In the genomic region with DNA sequence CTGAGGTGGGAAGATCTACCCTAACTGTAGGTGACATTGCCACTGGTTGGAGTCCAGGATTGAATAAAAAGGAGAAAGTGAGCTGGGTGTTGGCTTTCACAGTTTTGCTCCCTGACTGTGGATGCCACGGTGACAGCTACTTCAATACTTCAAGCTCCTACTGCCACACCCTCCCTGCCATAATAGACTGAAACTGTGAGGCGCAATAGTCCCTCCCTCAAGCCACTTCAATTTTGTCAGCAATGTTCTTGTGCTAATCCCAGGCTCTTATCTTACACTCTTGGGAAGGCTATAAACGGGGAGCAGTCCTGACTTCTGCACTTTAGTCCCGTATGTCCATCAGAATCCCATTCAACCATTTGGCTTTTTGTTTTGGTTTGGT, we compare ENCODE assay signal across 18 mouse cellular contexts. TPM values are rescaled to one million over a fixed set of nuclear protein-coding genes. Genes with fewer than 3 reads are reported as not detected.
DNase-seq lines count a peak whose midpoint lies in the region; ATAC-seq and TF ChIP-seq lines count a peak whose summit lies in the region.
"Had no signal": no experiment of that assay in that cellular context is flagged by ENCODE, and none has a peak within 500 bp of the region (broad histone marks: within the 10 kb centered on the region; RNA-seq: fewer than 3 reads in every experiment).

No protein-coding gene starts in this region.

- TF ChIP-seq POLR2A in kidney, adult 2 months (IDR thresholded peaks at IDR 0.05; ENCODE audit: low read depth, low read length): no peak
- TF ChIP-seq POLR2A in MEL (IDR thresholded peaks at IDR 0.05; ENCODE audit: control insufficient read depth in 1 of 2, insufficient read depth in 1 of 2, low read depth in 1 of 2, low read length in 2 of 2, poor library complexity in 1 of 2): no peak

- H3K4me3 ChIP-seq in kidney, adult 2 months (ENCODE audit: insufficient read depth, low read depth, low read length): no peak overlapping the region
- H3K4me3 ChIP-seq in kidney, embryonic 14.5 days (ENCODE audit: low read length): no peak overlapping the region
- no peak overlapping the region for H3K4me3 ChIP-seq in MEL (ENCODE audit: control insufficient read depth in 1 of 2, insufficient read depth in 1 of 2, low read depth in 2 of 2, low read length in 2 of 2)
- H3K4me3 ChIP-seq in lung, postnatal 0 days (ENCODE audit: low read depth, low read length): no peak overlapping the region
- H3K4me3 ChIP-seq: embryonic facial prominence, embryonic 12.5 days; forebrain, embryonic 15.5 days; hindbrain, embryonic 15.5 days; limb, embryonic 15.5 days; neural tube, embryonic 12.5 days had no signal

- DNase-seq in kidney, adult 2 months: no peak
- DNase-seq in 3T3-L1 (ENCODE audit: low read depth, low spot score): peak; percentile 32
- DNase-seq in MEL (ENCODE audit: low read depth, low spot score): no peak
- peak; percentile 74 for DNase-seq in lung, postnatal 0 days (ENCODE audit: low spot score)
- no peak for DNase-seq in ovary, postnatal 10 days (ENCODE audit: low spot score)
- no peak for DNase-seq in layer of hippocampus, postnatal 14 days (ENCODE audit: low spot score in 2 of 2)
- DNase-seq: adrenal gland, adult 8-10 months; cerebellum, adult 11 months; layer of hippocampus, adult 9-11 months; right cerebral cortex, postnatal 14 days; thymus, postnatal 36 days had no signal

- peaks cover 5% of the 10 kb centered on the region for H3K79me2 ChIP-seq in MEL (ENCODE audit: control insufficient read depth, insufficient read depth, low read length, poor library complexity)

- H3K4me1 ChIP-seq in kidney, adult 2 months (ENCODE audit: control insufficient read depth, insufficient read depth, low read length): peaks cover 8% of the 10 kb centered on the region; the same call in 1 of the 2 replicates
- 0 out of 2 replicates have a peak, but pooled peaks cover 7% of the 10 kb centered on the region for H3K4me1 ChIP-seq in kidney, embryonic 14.5 days (ENCODE audit: control insufficient read depth, insufficient read depth, low read length)
- peaks cover 11 to 32% of the 10 kb centered on the region in 2 experiments for H3K4me1 ChIP-seq in MEL (ENCODE audit: control insufficient read depth in 1 of 2, insufficient read depth in 2 of 2, low read length in 2 of 2)
- H3K4me1 ChIP-seq in lung, postnatal 0 days (ENCODE audit: insufficient read depth, low read depth, low read length): peaks cover 2% of the 10 kb centered on the region; the same call in 1 of the 2 replicates

- H3K27me3 ChIP-seq in kidney, adult 2 months (replicated peaks; ENCODE audit: control insufficient read depth, insufficient read depth, low read length): no peaks in the 10 kb centered on the region
- H3K27me3 ChIP-seq in kidney, embryonic 14.5 days (ENCODE audit: control insufficient read depth, insufficient read depth, low read length): no peaks in the 10 kb centered on the region
- H3K27me3 ChIP-seq in MEL (ENCODE audit: control insufficient read depth in 1 of 2, insufficient read depth in 2 of 2, low read length in 2 of 2): no peaks in the 10 kb centered on the region
- H3K27me3 ChIP-seq in lung, postnatal 0 days (replicated peaks; ENCODE audit: insufficient read depth, low read length): no peaks in the 10 kb centered on the region
- H3K27me3 ChIP-seq: embryonic facial prominence, embryonic 12.5 days; forebrain, embryonic 15.5 days; hindbrain, embryonic 15.5 days; limb, embryonic 15.5 days; neural tube, embryonic 12.5 days had no signal

- no peak for ATAC-seq in kidney, embryonic 14.5 days (ENCODE audit: low FRiP score, low TSS enrichment)
- ATAC-seq in lung, postnatal 0 days: peak; percentile 77
- ATAC-seq in megakaryocyte progenitor cell, adult 5-6 weeks (replicated peaks; ENCODE audit: poor library complexity): no peak
- ATAC-seq: forebrain, embryonic 15.5 days had no signal

- no peak for TF ChIP-seq RAD21 in MEL (IDR thresholded peaks at IDR 0.05; ENCODE audit: low read depth, low read length)

- no peaks in the 10 kb centered on the region for H3K9me3 ChIP-seq in kidney, embryonic 14.5 days (ENCODE audit: control insufficient read depth, low read length)
- H3K9me3 ChIP-seq in MEL (replicated peaks; ENCODE audit: insufficient read depth, low read length): no peaks in the 10 kb centered on the region
- H3K9me3 ChIP-seq in lung, postnatal 0 days (ENCODE audit: low read length): no peaks in the 10 kb centered on the region
- H3K9me3 ChIP-seq: embryonic facial prominence, embryonic 12.5 days; forebrain, embryonic 15.5 days; hindbrain, embryonic 15.5 days; limb, embryonic 15.5 days; neural tube, embryonic 12.5 days had no signal

- no peak for TF ChIP-seq EP300 in MEL (IDR thresholded peaks at IDR 0.05; ENCODE audit: low read depth in 1 of 2, low read length in 2 of 2)
- TF ChIP-seq EP300 in lung, postnatal 0 days (IDR thresholded peaks at IDR 0.05): no peak

- WGBS in kidney, adult 2 months: 70% methylated on average over 4 of the region's 4 CpGs
- WGBS in kidney, embryonic 14.5 days: 61% methylated on average over 4 of the region's 4 CpGs
- 48% methylated on average over 4 of the region's 4 CpGs for WGBS in lung, postnatal 0 days

- no peaks in the 10 kb centered on the region for H3K36me3 ChIP-seq in kidney, adult 2 months (ENCODE audit: control insufficient read depth, insufficient read depth, low read length)
- peaks cover 32% of the 10 kb centered on the region for H3K36me3 ChIP-seq in kidney, embryonic 14.5 days (ENCODE audit: control insufficient read depth, insufficient read depth, low read length)
- H3K36me3 ChIP-seq in MEL (ENCODE audit: control insufficient read depth in 1 of 2, insufficient read depth in 2 of 2, low read length in 2 of 2): peaks cover 2 to 31% of the 10 kb centered on the region in 2 experiments; a peak in 3 of 4 replicates
- H3K36me3 ChIP-seq in lung, postnatal 0 days (ENCODE audit: insufficient read depth, low read length): no peaks in the 10 kb centered on the region

- no peak for TF ChIP-seq CTCF in kidney, adult 2 months (conservative IDR thresholded peaks at IDR 0.05; ENCODE audit: insufficient read depth, insufficient read length, low read depth, low read length)
- no peak for TF ChIP-seq CTCF in MEL (IDR thresholded peaks at IDR 0.05 in 2 of 3, conservative IDR thresholded peaks at IDR 0.05 in 1 of 3; ENCODE audit: control insufficient read depth in 1 of 3, insufficient read depth in 1 of 3, low read depth in 2 of 3, low read length in 3 of 3, poor library complexity in 1 of 3, severe bottlenecking in 1 of 3)
- TF ChIP-seq CTCF in lung, postnatal 0 days (IDR thresholded peaks at IDR 0.05): no peak

- H3K4me2 ChIP-seq in kidney, embryonic 14.5 days (replicated peaks; ENCODE audit: low read depth, low read length): no peak overlapping the region
- H3K4me2 ChIP-seq in lung, postnatal 0 days (replicated peaks; ENCODE audit: low read depth, low read length): no peak overlapping the region
- H3K4me2 ChIP-seq: embryonic facial prominence, embryonic 12.5 days; forebrain, embryonic 15.5 days; hindbrain, embryonic 15.5 days; limb, embryonic 15.5 days; neural tube, embryonic 12.5 days had no signal

- H3K9ac ChIP-seq in kidney, embryonic 14.5 days (ENCODE audit: low read depth, low read length): no peak overlapping the region
- H3K9ac ChIP-seq in MEL (ENCODE audit: control insufficient read depth, low read depth, low read length, poor library complexity, severe bottlenecking): no peak overlapping the region
- H3K9ac ChIP-seq in lung, postnatal 0 days (replicated peaks; ENCODE audit: low read depth): no peak overlapping the region
- H3K9ac ChIP-seq: embryonic facial prominence, embryonic 12.5 days; forebrain, embryonic 15.5 days; hindbrain, embryonic 15.5 days; limb, embryonic 15.5 days; neural tube, embryonic 12.5 days had no signal

- H3K27ac ChIP-seq in kidney, adult 2 months (ENCODE audit: insufficient read depth, low read depth, low read length): peak overlapping the region; percentile 53; the same call in 1 of the 2 replicates
- H3K27ac ChIP-seq in kidney, embryonic 14.5 days (ENCODE audit: low read depth, low read length): no peak overlapping the region
- H3K27ac ChIP-seq in MEL (ENCODE audit: control insufficient read depth, low read depth, low read length): peak overlapping the region; percentile 55; the same call in 1 of the 2 replicates
- H3K27ac ChIP-seq in lung, postnatal 0 days (ENCODE audit: low read length): peak overlapping the region; percentile 59; the same call in 1 of the 2 replicates
- H3K27ac ChIP-seq: embryonic facial prominence, embryonic 12.5 days; forebrain, embryonic 15.5 days; hindbrain, embryonic 15.5 days; limb, embryonic 15.5 days; neural tube, embryonic 12.5 days had no signal

TF ChIP-seq in MEL, 35 proteins besides CTCF, POLR2A, EP300 and RAD21 (continues in another document):
- TF ChIP-seq NRF1 (IDR thresholded peaks at IDR 0.05; ENCODE audit: insufficient read depth, low read depth, low read length, poor library complexity, severe bottlenecking) (no peak), MYB (IDR thresholded peaks at IDR 0.05; ENCODE audit: low read depth, low read length) (no peak), CHD2 (IDR thresholded peaks at IDR 0.05; ENCODE audit: low read length) (no peak), ELF1 (IDR thresholded peaks at IDR 0.05; ENCODE audit: low read depth, low read length) (no peak), POLR2AphosphoS2 (IDR thresholded peaks at IDR 0.05; ENCODE audit: low read length) (no peak), SIN3A (IDR thresholded peaks at IDR 0.05; ENCODE audit: low read length) (no peak)

RNA-seq across cellular contexts. Expression of a gene that starts 7.8 kb away (rescaled TPM):
- polyA plus RNA-seq in kidney, adult 2 months (2012; rRNA removed): 909 and 1,151 TPM in 2 replicates
- 710 and 781 TPM in 2 replicates for polyA plus RNA-seq in kidney, embryonic 14.5 days (2014; fragmentation: Nextera tagmentation; extraction: Ambion mirVana)
- total RNA-seq in MEL (2012; rRNA removed): 558 and 572 TPM in 2 replicates
- 100 to 1,000 TPM in 1 of 2 experiments, not detected in 1; 568 TPM for polyA plus RNA-seq in MEL (2012; ENCODE audit: insufficient read depth in 1 of 2, insufficient read length in 2 of 2, low read depth in 1 of 2, low replicate concordance in 2 of 2, missing spikeins in 1 of 2)
- polyA plus RNA-seq in lung, postnatal 0 days (2015; fragmentation: Nextera tagmentation; extraction: Ambion mirVana): 273 and 289 TPM in 2 replicates
- total RNA-seq in layer of hippocampus, postnatal 14 days (2021): 100 to 1,000 TPM; 762 to 788 TPM
- 286 and 347 TPM in 2 replicates for total RNA-seq in megakaryocyte progenitor cell, adult 5-6 weeks (2015)
- total RNA-seq in megakaryocyte progenitor cell, adult 5-6 weeks (2017): 131 and 158 TPM in 2 replicates

RNA-seq across cellular contexts. Expression of a gene that starts 39.2 kb away (rescaled TPM):
- 17.2 and 20.8 TPM in 2 replicates for polyA plus RNA-seq in kidney, adult 2 months (2012; rRNA removed)
- 7.4 and 9.0 TPM in 2 replicates for polyA plus RNA-seq in kidney, embryonic 14.5 days (2014; fragmentation: Nextera tagmentation; extraction: Ambion mirVana)
- 4.3 and 5.3 TPM in 2 replicates for total RNA-seq in MEL (2012; rRNA removed)
- 1 to 10 TPM in 1 of 2 experiments, not detected in 1; 8.9 TPM for polyA plus RNA-seq in MEL (2012; ENCODE audit: insufficient read depth in 1 of 2, insufficient read length in 2 of 2, low read depth in 1 of 2, low replicate concordance in 2 of 2, missing spikeins in 1 of 2)
- 19.7 and 23.7 TPM in 2 replicates for polyA plus RNA-seq in lung, postnatal 0 days (2015; fragmentation: Nextera tagmentation; extraction: Ambion mirVana)
- total RNA-seq in layer of hippocampus, postnatal 14 days (2021): 1 to 10 TPM; 3.4 to 6.2 TPM
- 0.49 and 1.7 TPM in 2 replicates for total RNA-seq in megakaryocyte progenitor cell, adult 5-6 weeks (2015)
- 0.83 and 2.4 TPM in 2 replicates for total RNA-seq in megakaryocyte progenitor cell, adult 5-6 weeks (2017)

Comparison
In these comparisons a context has a peak if more than half of its experiments do, and no peak if none do; other contexts are left out.
1. DNase-seq: peak in 3T3-L1 (single experiment) and lung, postnatal 0 days (single experiment); none in kidney, adult 2 months (single experiment), MEL (single experiment), ovary, postnatal 10 days (single experiment) and layer of hippocampus, postnatal 14 days (0 of 2).